Mouse (Mus musculus): ENCODE data around the gene Hint2.

Hint2 gene

DNA sequence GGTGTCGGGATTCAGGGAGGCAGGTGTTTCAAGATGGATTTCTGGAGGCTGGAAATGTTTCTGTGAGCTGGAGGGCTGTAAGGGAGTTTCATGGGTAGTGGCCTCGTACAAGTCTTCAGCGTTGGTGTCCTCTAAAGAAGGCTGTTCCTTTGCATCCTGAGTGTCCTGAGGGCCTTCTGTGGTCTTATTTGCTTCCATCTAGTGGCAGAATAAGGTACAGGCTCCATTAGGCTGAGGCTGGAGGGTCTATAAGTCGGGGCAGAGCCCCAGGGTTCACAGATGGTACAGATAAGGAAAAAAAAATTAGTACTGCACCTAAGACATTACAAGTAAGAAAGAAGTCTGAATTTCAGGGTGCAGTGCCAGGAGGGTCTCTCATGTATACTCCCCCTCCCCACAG is 10.1 kb upstream of the Hint2 start:
- in situ Hi-C loops (cut with MboI; ENCODE audit: low pct_unique_long_range_greater_than_20kb in 1 of 2, low sequenced_read_pairs in 2 of 2, unreplicated experiment in 1 of 2), result no loop called here

DNA sequence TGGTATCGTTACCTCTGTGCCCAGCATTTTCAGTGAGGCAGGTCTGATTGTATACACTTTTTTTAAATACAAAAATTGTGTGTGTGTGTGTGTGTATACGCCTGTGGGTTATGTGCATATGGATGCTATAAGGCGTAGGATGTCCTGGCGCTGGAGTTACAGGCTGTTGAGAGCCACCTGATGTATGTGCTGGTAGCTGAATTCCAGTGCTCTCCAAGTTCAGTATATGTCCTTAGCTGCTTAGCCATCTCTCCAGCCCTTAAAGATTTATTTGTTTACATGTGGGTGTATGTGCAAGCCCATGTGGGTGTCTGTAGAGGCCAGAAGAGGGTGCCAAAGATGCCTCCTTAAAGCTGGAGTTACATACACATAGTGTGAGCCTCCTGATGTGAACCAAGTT is 880 bp upstream of the Hint2 start:
- in situ Hi-C loops (cut with MboI; ENCODE audit: low pct_unique_long_range_greater_than_20kb in 1 of 2, low sequenced_read_pairs in 2 of 2, unreplicated experiment in 1 of 2), result no loop called here

GRCm38 (mm10) chr4:43655656-43656338 is 469 bp downstream of the Hint2 start:
- in situ Hi-C loops (cut with MboI; ENCODE audit: low pct_unique_long_range_greater_than_20kb in 1 of 2, low sequenced_read_pairs in 2 of 2, unreplicated experiment in 1 of 2), result no loop called here

DNA sequence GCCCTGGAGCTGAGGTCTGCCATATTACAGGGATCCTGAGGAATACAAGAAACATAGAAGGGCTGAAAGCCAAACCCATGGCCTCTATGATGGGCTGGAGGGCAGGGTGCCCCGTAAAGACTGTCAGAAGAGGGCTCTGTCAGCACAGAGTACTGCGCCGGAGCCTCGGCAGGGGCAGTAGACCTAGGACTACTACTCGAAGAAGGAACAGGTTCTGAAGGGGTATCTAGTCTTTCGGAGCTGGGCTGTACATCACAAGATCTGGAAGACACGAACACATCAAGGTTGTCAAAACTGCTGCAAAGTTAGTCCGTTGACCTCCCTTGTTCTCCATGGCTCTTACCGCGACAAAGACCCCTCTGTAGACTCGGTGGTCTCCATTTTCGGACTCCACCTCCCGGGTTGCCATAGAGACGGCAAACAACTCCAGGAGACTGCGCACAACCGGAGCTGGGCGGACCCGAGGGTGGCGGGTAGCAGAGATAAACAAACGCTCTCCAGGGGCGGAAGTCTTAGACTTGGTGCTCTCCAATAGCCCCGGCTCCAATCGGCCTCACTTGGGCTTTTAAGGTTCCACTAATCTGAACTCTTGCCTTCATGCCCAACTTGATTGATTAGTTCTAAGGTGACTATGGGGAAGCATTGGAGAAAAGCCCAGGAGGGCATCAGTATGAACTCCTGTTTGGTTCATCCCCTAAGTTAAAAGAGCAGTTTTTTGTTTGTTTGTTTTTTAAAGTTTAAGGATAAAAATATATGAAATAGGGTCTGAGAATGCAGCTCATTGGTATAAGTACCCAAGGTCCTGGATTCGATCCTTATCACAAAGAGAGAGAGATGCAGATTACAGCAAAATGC is 2.9 kb downstream of the Hint2 start, which contains the start of gene Spag8:
Gene Spag8 (minus strand): TSS at position 434 of the 855 bp plus-strand sequence.
- in situ Hi-C loops (cut with MboI; ENCODE audit: low pct_unique_long_range_greater_than_20kb in 1 of 2, low sequenced_read_pairs in 2 of 2, unreplicated experiment in 1 of 2), result no loop called here

DNA sequence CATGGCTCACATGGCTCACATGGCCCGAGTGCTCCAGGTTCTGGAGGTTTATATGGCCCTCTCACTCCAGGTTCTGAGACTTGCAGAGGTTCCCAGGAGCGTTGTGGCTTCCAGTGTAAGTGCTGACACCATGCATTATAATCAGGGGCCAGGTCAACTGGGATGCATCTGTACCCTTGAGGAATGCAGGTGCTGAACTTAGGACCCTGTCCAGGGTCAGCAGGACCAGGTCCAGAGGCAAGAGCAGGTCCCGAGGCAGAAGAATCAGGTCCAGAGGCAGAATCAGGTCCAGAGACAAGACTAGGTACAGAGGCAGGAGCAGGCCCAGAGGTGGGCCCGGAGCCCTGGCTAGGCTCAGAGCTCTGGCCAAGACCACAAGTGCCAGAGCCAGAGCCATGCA is 3.5 kb downstream of the Hint2 start:
- in situ Hi-C loops (cut with MboI; ENCODE audit: low pct_unique_long_range_greater_than_20kb in 1 of 2, low sequenced_read_pairs in 2 of 2, unreplicated experiment in 1 of 2), result no loop called here

GRCm38 (mm10) chr4:43649783-43650182 is 6.5 kb downstream of the Hint2 start:
- in situ Hi-C loops (cut with MboI; ENCODE audit: low pct_unique_long_range_greater_than_20kb in 1 of 2, low sequenced_read_pairs in 2 of 2, unreplicated experiment in 1 of 2), result no loop called here

GRCm38 (mm10) chr4:43640491-43640890 is 15.8 kb downstream of the Hint2 start:
- in situ Hi-C loops (cut with MboI; ENCODE audit: low pct_unique_long_range_greater_than_20kb in 1 of 2, low sequenced_read_pairs in 2 of 2, unreplicated experiment in 1 of 2), result no loop called here

DNA sequence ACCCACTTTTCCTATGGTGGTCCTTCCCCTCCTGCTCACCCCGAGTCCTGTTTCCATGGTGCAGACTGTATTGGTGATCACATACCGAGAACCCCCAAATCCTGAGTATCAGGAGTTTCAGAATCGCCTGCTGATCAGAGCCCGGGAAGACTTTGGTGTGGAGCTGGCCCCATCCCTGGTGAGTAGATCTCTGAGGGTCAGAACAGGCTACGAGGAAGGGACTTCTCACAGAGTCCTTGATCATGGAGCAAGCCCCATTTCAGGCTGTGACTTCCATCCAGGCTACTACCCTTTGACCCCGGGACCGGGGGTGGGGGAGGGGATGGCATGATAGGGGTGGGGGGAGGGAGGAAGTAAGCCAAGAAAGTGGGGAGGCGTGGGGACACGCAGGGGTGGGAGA is 16.2 kb downstream of the Hint2 start:
- in situ Hi-C loops (cut with MboI; ENCODE audit: low pct_unique_long_range_greater_than_20kb in 1 of 2, low sequenced_read_pairs in 2 of 2, unreplicated experiment in 1 of 2), result no loop called here

GRCm38 (mm10) chr4:43636751-43637150 is 19.5 kb downstream of the Hint2 start:
- in situ Hi-C loops (cut with MboI; ENCODE audit: low pct_unique_long_range_greater_than_20kb in 1 of 2, low sequenced_read_pairs in 2 of 2, unreplicated experiment in 1 of 2), result no loop called here

GRCm38 (mm10) chr4:43634621-43635374 is 21.5 kb downstream of the Hint2 start:
- in situ Hi-C loops (cut with MboI; ENCODE audit: low pct_unique_long_range_greater_than_20kb in 1 of 2, low sequenced_read_pairs in 2 of 2, unreplicated experiment in 1 of 2), result no loop called here

- in situ Hi-C loops (cut with MboI; ENCODE audit: low pct_unique_long_range_greater_than_20kb in 1 of 2, low sequenced_read_pairs in 2 of 2, unreplicated experiment in 1 of 2), result no loop called here
These were observed 22.5 kb downstream of the Hint2 start for GRCm38 (mm10) chr4:43633736-43634135.

DNA sequence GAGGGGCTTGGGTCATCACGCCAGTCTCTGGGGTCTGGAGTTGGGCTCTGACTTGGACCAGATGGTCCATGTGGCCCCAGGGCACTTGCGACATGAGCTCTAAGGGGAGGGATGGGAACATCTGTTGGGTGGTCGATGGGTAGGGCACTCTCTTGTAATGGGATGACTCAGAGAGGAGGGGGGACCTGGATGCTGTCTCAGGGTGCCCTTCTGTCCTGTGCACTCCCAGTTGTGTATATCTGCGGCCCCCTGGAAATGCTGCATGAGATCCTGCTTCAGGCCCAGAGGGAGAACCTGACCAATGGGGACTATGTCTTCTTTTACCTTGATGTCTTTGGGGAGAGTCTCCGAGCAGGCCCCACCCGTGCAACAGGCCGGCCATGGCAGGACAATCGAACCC is 23.0 kb downstream of the Hint2 start:
- in situ Hi-C loops (cut with MboI; ENCODE audit: low pct_unique_long_range_greater_than_20kb in 1 of 2, low sequenced_read_pairs in 2 of 2, unreplicated experiment in 1 of 2), result no loop called here

DNA sequence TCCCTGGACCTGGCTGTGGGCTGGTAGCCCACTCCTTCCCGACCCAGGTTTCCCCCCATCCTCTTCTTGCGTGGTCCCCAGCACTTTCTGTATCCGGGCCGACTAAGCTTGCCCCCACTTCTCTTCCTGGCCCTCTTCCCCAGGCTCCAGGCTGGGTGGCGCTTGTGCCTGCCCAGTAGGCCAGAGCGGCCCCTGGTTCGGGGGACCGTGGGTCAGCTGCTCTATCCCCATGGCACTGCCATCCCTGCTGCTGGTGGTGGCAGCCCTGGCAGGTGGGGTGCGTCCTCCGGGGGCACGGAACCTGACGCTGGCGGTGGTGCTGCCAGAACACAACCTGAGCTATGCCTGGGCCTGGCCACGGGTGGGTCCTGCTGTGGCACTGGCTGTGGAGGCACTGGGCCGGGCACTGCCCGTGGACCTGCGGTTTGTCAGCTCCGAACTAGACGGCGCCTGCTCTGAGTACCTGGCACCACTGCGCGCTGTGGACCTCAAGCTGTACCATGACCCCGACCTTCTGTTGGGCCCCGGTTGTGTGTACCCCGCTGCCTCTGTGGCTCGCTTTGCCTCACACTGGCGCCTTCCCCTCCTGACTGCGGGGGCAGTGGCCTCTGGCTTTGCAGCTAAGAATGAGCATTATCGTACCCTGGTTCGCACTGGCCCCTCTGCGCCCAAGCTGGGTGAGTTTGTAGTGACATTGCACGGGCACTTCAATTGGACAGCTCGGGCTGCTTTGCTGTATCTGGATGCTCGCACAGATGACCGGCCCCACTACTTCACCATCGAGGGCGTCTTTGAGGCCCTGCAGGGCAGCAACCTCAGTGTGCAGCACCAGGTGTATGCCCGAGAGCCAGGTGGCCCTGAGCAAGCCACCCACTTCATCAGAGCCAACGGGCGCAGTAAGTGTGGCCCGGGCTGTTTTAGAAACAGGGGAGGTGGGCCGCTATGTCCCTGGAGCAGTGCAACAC is 24.0 kb downstream of the Hint2 start:
- in situ Hi-C loops (cut with MboI; ENCODE audit: low pct_unique_long_range_greater_than_20kb in 1 of 2, low sequenced_read_pairs in 2 of 2, unreplicated experiment in 1 of 2), result no loop called here

GRCm38 (mm10) chr4:43631046-43631955 is 25.0 kb downstream of the Hint2 start, which contains the start of gene Npr2:
TSS of gene Npr2 (plus strand) at chr4:43631935.
- in situ Hi-C loops (cut with MboI; ENCODE audit: low pct_unique_long_range_greater_than_20kb in 1 of 2, low sequenced_read_pairs in 2 of 2, unreplicated experiment in 1 of 2), result no loop called here

DNA sequence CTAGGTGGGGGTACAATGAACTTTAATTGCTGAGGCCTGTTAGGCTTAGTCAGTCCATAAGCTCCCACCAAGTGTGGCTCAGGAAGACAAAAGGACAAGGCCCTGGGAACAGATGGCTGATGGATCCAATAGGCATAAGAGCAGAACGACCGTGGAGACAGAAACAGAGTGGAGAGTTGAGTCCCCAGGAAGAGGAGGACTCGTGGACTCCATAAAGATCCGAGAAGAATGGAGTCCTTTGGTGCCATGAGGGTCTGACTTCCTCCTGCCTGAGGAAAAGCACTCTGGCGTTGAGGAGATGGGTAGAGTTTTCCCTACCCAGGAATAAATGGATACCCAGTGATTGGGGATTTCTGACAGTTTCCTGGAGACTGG is 25.6 kb downstream of the Hint2 start:
- in situ Hi-C loops (cut with MboI; ENCODE audit: low pct_unique_long_range_greater_than_20kb in 1 of 2, low sequenced_read_pairs in 2 of 2, unreplicated experiment in 1 of 2), result no loop called here

- in situ Hi-C loops (cut with MboI; ENCODE audit: low pct_unique_long_range_greater_than_20kb in 1 of 2, low sequenced_read_pairs in 2 of 2, unreplicated experiment in 1 of 2), result no loop called here
These were observed 26.2 kb downstream of the Hint2 start for GRCm38 (mm10) chr4:43630030-43630581.
